Mouse (Mus musculus) bone marrow macrophage, adult 2 months (primary cell): ENCODE data around the gene Morc4. TPM values are rescaled to one million over a fixed set of nuclear protein-coding genes. Genes with fewer than 3 reads are reported as not detected.

Source experiments
- H3K27ac ChIP-seq: 2 replicates; pipeline ENCODE4 v1.5.1; 2012; ENCODE audit warnings: low read depth, low read length; ENCODE audit not compliant: insufficient read depth
- H3K4me1 ChIP-seq: 2 replicates; pipeline ENCODE4 v1.6.1; 2012; ENCODE audit warnings: low read length; ENCODE audit not compliant: control insufficient read depth, insufficient read depth
- H3K4me3 ChIP-seq: 2 replicates; pipeline ENCODE4 v1.5.1; 2012; ENCODE audit warnings: mild to moderate bottlenecking, low read length, moderate library complexity; ENCODE audit not compliant: insufficient read depth
- CTCF ChIP-seq: IDR thresholded peaks from 2 replicates; pipeline ENCODE4 v1.5.1; 2012; ENCODE audit warnings: low read depth, mild to moderate bottlenecking, low read length, moderate library complexity
- POLR2A ChIP-seq: IDR thresholded peaks from 2 replicates; pipeline ENCODE4 v1.6.1; 2012; ENCODE audit warnings: mild to moderate bottlenecking, low read depth, low read length, borderline replicate concordance
- polyA plus RNA-seq: library from polyadenylated mRNA; stranded (reverse); fragments of >200 nt; gene quantifications from 2 replicates; pipeline ENCODE4 v1.2.4, GENCODE M21; 2012; ENCODE audit not compliant: missing spikeins, insufficient read depth, insufficient read length

The Morc4 gene
- polyA plus RNA-seq, 1 experiment = 0.99 TPM

DNA sequence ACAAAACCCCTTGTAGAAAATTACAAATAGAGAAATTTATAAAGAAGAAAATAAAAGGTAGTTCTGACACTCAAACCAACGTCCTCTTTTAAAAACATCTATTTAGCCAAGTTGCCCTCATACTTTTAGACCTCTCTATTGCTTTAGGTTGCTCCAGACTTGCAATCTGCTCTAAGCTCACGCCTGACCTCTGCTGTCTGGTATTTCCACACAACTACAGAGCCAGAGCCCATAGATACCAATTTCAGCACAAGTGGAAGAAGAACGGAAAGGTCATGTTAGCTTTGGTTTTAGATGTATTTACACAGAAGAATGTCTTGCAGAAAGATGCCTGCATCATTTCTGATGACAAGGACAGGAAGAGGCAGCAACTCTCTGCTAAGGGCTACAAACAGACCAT lies 32.4 kb downstream of the Morc4 start:
- Histone ChIP-seq H3K4me1 (no peaks in the 10 kb centered on the region), H3K4me3 (no peak overlapping the region), H3K27ac (no peak overlapping the region)
- TF ChIP-seq POLR2A = no peak

DNA sequence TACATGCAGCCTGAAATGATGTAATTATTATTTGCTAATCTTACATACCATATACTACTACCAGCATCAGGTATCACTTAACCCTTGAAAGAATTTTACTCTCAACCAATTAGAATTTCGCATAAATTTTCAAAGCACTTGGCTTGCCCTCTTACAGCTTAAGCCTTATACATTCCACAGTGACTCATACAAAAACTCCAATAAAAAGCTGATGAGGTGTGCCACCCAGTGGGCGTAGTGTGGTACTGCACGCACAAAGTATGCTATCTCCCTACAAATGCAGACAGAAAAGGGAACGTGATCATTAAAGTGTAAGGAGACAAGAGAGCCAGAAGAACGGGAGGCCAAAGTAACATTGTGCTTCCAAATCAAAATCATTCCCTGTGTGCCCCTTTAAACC lies 39.0 kb downstream of the Morc4 start:
- no peaks in the 10 kb centered on the region for H3K4me1 ChIP-seq
- no peak for TF ChIP-seq CTCF
- TF ChIP-seq POLR2A = no peak
- H3K4me3 ChIP-seq = no peak overlapping the region
- H3K27ac ChIP-seq = no peak overlapping the region

DNA sequence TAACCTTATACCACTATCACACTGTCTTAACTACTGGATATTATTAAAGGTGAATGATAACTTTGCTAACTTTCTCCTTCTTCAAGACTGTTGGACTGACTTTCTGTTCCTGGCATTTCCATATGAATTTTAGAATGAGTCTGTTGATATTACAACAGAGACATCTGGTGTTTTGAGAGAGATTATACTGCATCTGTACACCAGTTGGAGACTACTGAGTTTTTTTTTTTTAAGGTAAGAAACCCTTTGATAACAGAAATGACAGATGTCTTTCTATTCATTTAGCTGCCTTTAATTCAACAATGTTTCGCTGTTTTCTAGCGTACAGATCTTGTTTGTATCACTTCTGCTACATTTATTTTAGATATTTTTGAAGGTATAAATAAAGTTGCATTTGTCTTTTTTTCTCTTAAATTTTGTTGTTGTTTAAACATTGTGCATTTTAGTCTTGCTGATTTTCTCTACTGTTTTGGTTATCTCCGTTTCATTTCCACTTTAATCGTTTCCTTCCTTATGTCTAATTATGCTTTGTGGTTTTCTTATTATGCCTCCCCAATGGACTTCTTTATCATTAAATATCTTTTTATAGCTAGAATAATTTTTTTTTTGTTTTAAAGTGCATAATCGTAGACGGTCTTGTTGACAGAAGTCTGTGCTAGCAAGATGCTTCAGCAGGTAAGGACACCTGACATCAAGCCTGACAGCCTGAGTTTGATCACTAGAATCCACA lies 42.9 kb downstream of the Morc4 start:
- Histone ChIP-seq H3K4me3 (no peak overlapping the region), H3K27ac (no peak overlapping the region), H3K4me1 (no peaks in the 10 kb centered on the region)
- no peak for TF ChIP-seq POLR2A

DNA sequence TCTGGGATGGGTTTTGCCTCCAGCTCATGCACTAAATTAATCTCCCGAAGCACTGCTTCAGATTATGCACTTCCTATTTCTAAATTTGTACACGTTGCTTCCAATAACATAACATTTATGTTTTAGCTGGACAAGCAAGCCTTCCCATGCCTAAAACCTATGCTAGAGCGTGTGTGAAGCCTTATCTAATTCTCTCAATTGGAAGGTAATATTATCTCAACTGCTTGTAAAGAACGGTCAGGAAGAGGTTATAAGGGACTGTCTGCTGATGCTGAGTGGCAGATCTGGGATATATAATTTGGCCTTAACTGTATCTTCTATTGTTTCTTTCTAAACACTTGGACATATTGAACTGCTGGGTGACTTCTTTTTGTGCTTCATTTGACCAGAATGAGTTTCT lies 44.6 kb downstream of the Morc4 start:
- TF ChIP-seq POLR2A = no peak
- TF ChIP-seq CTCF = no peak
- H3K27ac ChIP-seq = no peak overlapping the region
- no peaks in the 10 kb centered on the region for H3K4me1 ChIP-seq
- H3K4me3 ChIP-seq = no peak overlapping the region

DNA sequence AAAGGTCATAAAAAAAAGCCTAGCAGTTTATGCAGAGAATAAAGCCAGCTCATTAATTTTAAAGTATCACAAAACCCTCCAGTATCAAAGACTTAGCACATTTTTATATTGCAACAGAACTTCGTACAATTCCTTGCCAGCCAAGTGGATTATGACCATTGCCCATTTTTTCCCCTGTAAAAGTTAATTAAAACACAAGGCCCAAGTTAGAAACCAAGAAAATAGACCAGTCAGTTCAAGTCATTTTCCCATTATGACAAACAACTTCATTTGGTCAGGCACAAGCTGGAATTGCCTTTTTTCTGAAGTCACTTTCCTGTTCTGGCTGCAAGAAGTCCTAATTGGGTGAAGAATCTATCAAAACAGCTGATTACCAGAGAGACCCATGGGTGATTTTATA lies 46.1 kb downstream of the Morc4 start:
- no peak for TF ChIP-seq CTCF
- TF ChIP-seq POLR2A = no peak
- Histone ChIP-seq H3K4me1 (no peaks in the 10 kb centered on the region), H3K4me3 (no peak overlapping the region), H3K27ac (no peak overlapping the region)

DNA sequence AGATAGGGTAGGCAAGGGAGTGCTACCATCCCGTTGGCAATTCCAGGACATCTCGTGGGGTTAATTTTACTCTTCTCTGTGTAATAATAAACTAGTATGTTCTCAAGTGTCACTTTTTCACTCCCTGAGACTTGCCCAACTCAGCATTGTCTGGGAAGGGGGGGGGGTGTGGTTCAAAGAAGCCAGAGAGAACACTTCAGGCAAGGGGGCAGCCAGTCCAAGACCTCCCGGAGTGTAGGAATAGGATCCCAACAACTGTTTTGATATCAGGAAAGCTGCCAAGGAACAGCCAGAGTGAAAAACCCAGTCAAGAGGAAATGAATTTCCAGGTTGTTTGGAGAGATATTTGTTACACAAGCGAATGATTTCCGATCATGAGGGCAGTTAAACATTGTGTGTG lies 56.3 kb downstream of the Morc4 start:
- TF ChIP-seq CTCF (no peak), POLR2A (no peak)
- Histone ChIP-seq H3K4me1 (0 out of 2 replicates have a peak, but pooled peaks cover 2% of the 10 kb centered on the region), H3K4me3 (no peak overlapping the region), H3K27ac (no peak overlapping the region)

DNA sequence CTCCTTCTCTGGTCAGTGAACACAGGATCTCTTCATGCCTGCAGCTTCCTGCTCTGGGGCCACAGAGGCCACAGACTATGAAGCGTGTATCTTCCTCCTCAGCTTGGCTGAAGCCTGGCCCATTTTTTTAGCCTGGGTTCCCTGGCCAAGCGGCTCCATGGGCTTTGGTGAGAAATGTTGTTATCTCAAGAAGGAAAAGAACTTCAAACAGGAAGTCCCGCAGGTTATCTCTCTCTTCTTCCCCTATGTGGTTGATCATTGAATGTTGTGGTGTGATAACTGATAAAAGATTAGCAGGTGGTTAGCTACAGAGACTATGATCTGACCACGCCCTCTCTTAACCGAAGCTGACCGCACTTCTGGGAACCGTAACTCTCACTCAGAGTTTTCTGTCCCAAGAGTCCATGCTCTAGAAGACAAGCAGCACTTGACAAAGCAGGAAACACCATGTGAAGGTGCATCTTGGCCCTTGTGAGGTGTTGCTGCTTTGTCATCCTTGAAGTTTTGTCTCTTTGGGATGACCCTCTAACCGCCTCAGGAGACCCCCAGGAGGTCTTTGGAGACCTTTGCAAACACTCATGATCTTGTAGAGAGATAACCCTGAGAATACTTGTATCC lies 57.4 kb downstream of the Morc4 start:
- H3K4me3 ChIP-seq = no peak overlapping the region
- H3K27ac ChIP-seq = no peak overlapping the region
- 0 out of 2 replicates have a peak, but pooled peaks cover 2% of the 10 kb centered on the region for H3K4me1 ChIP-seq
- TF ChIP-seq POLR2A = no peak
- TF ChIP-seq CTCF = no peak

DNA sequence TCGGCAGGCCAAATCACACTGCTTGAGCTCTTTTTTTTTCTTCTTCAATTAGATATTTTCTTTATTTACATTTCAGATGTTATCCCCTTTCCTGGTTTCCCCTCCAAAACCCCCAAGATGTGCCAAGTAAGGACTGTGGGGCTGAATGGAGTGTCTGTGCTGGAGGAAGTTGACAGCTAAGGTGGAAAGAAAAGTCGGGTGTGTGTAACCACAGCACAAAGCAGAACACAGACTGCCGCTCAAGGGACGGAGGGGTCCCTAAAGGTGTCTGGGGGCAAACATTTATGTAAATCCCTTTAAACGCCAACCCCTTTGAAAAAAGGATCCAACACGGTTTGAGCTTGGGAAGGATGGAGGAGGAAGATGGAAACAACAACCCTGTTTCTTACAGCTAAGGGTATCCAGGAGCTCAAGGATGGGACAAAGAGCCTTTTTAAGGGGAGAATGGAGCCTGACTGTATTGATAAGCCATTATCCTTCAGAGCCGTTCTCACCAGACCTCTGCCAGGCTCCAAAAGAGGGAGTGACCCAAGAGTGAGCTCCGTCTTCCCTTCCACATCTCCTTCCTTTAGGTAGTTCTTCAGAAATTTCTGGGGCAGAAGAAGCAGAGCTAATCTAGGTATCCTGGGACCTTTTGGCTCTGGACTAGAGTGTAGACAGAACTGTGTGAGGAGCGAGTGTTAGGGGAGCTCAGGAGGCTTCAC lies 58.0 kb downstream of the Morc4 start:
- Histone ChIP-seq H3K27ac (no peak overlapping the region), H3K4me1 (0 out of 2 replicates have a peak, but pooled peaks cover 2% of the 10 kb centered on the region), H3K4me3 (no peak overlapping the region)
- TF ChIP-seq POLR2A (no peak), CTCF (no peak)

DNA sequence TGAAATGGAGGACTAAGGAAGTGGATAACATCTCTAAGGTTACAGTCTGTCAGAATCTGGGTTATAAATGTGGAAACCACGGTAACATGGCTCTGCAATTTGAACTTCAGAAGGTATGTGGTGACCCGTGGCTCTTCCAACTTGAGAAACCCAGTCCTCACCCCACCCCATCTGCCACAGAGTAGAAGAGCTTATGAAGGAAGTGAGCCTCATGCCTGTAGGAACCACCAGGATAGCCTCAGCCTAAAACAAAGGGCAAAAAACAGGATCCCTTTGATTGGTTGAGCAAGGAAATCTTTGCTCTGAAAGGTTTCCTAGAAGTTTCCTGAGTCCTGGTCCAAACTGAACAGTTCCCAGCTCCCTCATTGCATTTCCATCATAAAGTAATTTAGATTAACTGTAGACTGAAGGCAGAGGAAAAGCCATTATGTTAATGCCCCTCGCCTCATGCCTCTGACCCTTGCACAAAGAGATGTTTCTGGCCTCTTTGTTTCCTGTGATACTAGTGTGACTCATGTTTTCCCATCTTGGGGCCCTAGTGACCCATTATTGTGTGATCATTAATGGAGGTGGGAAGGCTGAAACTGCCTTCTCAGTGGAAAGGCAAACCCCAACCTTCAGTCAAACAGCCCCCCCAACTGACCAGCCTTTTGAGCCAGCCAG lies 58.7 kb downstream of the Morc4 start:
- Histone ChIP-seq H3K4me3 (no peak overlapping the region), H3K4me1 (0 out of 2 replicates have a peak, but pooled peaks cover 2% of the 10 kb centered on the region)
- no peak for TF ChIP-seq CTCF
- no peak for TF ChIP-seq POLR2A

DNA sequence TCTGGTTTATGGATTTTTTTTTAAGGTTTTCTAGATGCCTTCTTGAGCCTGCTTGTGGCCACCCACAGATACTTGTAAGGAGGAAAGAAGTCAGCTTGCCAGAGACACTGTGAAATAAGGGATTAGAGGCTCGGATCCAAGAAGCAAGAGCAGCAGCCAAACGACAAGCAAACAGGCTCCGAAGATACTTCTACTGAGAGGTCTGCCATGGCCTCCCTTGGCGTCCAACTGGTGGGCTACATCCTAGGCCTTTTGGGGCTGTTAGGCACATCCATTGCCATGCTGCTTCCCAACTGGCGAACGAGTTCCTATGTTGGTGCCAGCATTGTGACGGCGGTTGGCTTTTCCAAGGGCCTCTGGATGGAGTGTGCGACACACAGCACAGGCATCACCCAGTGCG lies 63.0 kb downstream of the Morc4 start:
- Histone ChIP-seq H3K4me1 (0 out of 2 replicates have a peak, but pooled peaks cover 2% of the 10 kb centered on the region), H3K27ac (no peak overlapping the region), H3K4me3 (no peak overlapping the region)
- TF ChIP-seq CTCF (no peak), POLR2A (no peak)

More for the DNA sequence above, 58.7 kb downstream of the Morc4 start:
- no peak overlapping the region for H3K27ac ChIP-seq

DNA sequence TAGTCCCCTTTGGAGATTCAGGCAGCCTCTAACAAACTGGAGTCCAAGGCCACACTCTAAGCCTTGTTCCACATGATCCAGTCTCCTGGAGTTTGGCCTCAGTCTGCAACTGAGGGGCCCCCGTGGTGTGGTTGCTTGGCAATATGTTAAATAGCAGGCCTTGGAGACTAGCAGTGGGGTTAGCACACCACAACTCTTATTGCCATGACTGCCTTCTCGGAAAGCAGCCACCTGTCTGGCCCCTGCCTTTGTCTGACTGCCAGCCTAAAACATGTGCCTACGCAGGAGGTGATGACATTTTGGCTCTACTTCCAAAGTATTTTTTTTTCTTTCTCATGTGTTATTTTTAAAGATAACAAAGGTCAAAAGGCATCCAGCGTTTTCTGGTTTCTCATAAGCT lies 63.4 kb downstream of the Morc4 start:
- TF ChIP-seq POLR2A (no peak), CTCF (no peak)
- 0 out of 2 replicates have a peak, but pooled peaks cover 2% of the 10 kb centered on the region for H3K4me1 ChIP-seq
- H3K4me3 ChIP-seq = no peak overlapping the region
- H3K27ac ChIP-seq = no peak overlapping the region
